Mouse (Mus musculus) gonadal fat pad, adult 2 months (tissue): ENCODE results near the gene Sall4. TPM values are rescaled to one million over a fixed set of nuclear protein-coding genes. Genes with fewer than 3 reads are reported as not detected.
A peak's percentile ranks its signal among the peaks of the same experiment; 100 is the strongest.
"Not testable (repeated sequence)": the region's sequence is repeated elsewhere in the genome, so short reads cannot be mapped to it uniquely, and the experiment has no call there.

Experiments used
- DNase-seq: peaks from one replicate; pipeline ENCODE4 v3.0.0-alpha.2; 2012; ENCODE audit warnings: low read depth
- polyA plus RNA-seq: library from polyadenylated mRNA; depleted of rRNA; stranded (reverse); fragments of >200 nt; gene quantifications from 2 replicates; pipeline ENCODE4 v1.2.3, GENCODE M21; 2012

Gene Sall4
- polyA plus RNA-seq, 1 experiment, result not detected

DNA sequence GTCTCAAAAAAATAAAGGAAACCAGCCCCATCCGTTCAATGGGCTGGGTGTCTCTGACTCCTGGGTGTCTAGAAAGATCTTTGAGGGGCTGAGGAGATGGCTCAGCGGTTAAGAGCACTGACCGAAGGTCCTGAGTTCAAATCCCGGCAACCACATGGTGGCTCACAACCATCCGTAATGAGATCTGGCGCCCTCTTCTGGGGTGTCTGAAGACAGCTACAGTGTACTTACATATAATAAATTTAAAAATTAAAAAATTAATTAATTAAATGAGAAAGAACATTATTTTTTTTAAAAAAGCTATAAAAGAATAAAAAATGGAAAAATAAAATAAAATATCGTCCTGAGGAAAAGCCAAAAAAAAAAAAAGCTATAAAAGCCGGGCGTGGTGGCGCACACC is 23.3 kb downstream of the Sall4 start:
- not testable (repeated sequence) for DNase-seq

DNA sequence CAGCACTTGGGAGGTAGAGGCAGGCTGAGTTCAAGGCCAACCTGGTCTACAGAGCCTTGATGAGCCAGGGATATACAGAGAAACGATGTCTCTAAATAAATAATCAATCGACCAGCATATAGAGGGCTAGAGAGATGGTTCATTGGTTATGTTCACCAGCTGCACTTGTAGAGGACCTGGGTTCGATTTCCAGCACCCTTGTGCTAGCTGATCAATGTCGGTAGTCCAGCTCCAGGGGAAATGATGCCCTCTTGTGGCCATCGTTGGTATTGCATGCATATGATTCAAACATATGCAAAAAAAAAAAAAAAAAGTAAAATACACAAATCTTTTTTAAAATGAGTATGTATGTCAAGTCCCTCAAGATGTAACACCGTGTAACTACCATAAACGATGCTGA is 25.1 kb downstream of the Sall4 start:
- no peak for DNase-seq

DNA sequence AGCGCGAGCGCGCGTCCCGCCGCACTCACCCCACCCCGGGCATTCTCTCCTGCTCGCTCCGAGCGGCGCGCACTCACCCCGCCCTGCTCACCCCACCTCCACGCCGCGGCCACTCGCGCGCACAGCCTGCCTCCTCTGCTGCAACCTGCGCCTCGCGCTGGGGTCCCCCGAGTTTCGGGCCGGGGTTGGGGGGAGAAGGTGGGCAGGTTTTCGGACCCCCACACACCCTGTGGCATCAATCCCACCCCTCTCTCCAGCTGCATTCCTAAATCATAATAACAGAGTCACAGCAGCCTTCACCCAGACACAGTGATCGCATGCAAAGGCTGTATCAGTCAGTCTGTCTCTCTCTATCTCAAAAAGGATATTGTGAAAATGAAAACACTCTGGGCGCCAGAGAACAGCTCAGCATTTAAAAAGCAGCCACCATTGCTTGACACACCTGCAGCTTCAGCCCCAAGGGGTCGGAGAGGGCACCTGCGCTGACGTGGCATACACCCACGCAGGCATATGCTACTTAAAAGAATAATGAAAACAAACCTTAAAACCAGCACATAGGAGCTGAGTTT is 25.6 kb downstream of the Sall4 start, which contains the start of gene Atp9a:
Atp9a (minus strand) TSS at position 351 of the 569 bp plus-strand sequence.
- DNase-seq, result peak; percentile 33

DNA sequence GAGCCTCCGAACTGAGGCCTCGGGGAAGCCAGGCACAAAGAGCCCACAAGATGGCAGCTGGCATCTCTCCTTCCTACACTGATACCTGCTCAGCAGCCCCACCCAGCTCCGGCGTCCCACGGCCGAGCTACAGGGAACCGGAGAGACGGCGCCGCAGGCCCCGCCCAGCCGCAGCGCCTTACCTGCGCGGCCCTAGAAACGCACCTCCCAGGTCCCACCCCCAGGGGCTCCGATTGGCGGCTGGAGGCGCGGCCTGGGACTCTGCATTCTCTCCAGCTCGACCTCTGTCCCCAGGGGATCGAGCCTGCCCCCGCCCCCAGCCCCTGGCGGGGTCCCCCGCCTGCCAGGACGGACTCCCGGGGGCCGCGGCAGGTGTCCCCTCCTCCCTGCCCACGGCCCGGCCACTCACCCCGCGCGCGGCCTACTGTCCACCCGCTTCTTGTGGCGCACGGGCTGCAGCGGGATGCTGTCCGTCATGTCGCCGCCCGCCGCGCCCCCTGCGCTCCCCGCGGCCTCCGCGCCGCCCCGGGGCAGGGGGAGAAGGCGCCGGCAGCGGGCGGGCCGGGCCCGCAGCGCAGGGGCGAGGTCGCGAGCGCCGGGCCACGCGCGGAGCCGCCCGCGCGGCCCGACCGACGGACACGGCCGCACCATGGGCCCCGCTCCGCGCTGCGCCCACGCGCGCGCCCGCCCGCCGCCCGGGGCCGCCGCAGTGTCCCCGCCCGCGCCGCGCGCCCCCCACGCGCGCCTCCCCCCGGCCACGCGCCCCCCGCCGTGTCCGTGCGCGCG is 26.3 kb downstream of the Sall4 start:
- peak; percentile 30 for DNase-seq

DNA sequence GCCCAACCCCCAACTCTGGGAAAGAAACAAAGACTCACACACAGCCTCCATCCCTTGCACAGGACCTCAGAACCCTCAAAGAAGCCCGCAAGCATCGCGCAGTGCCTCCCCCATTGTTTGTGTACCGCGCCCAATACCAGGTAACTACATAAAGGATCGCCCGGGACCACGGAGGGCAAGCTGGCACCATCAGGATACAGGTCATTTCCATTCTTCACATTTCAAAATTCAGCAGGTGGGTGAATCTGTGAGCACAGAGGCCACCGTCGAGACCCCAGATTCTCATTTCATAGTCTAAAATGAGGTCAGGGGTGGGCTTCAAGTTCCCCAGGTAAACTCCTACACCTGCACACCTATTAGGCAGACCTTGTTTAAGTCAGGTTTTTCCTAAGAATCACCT is 27.2 kb downstream of the Sall4 start:
- no peak for DNase-seq

DNA sequence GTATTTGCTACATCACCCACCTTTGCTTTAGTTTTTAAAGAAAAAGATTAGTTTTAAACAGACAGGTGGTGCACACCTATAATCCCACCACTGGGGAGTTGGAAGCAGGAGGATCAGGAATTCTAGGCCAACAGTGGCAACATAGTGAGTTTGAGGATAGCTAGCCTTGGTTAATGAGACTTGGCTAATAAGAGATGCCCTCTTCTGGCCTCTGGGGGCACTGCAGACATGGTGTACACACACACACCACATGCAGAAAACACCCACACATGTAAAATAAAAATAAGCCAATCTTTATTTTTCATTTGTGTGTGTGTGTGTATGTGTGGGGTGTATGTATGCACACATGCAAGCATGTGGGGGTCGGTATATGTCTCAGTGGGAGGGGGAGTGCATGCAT is 28.9 kb downstream of the Sall4 start:
- DNase-seq, result no peak

DNA sequence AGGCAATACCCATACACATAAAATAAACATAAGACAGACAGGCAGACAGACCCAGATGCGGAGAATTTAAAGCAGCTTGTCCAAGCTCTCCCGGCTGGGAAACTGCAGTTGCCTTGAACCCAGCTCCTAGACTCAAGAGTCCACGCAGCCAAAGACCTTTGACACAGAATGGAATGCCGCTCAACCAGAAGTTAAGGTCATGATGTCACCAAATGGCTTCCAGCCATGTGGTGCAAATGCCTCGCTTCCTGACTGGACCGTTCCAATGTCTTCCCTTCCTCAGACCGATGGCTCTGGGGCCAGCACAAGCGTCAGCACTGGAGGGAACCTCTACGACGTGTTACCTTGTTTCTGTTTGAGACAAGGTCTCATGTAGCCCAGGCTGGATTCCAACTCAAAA is 29.9 kb downstream of the Sall4 start:
- DNase-seq, result peak; percentile 31

DNA sequence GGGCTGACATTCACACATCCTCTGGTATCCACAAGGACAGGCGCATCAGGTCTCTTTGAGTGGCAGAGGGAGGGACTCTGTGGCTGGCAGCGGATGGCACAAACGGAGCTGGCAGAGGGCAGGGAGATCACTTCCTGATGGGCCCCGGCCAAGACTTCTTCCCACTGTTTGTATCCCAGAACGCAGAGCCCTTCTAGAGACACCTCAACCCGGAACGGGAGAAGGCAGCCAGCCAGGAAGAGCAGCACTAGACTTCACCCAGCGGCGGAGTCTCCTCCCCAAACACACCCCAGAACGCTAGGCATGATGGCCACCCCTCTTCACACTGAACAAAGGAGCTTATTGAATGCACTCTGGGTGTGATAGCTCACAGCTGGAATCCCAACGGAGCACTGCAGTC is 33.7 kb downstream of the Sall4 start:
- DNase-seq, result peak; percentile 45

DNA sequence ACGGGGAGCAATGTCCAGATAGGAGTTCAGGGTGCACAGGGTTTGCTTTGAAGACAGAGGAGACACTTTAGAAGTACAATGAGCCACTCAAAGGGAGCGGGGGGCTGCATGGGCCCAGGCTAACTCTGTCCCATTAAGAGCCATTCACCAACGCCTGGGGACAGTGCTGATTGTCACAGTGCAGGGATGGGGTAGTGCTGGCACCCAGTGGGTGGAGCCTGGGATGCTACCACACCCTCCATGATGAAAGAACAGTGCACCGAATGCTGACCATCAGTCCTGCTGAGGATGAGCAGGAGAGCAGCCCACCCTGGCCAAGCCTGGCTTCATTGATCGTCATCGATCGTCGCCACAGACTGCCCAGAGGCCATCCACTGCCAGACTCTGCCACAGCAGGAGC is 36.5 kb downstream of the Sall4 start:
- no peak for DNase-seq

DNA sequence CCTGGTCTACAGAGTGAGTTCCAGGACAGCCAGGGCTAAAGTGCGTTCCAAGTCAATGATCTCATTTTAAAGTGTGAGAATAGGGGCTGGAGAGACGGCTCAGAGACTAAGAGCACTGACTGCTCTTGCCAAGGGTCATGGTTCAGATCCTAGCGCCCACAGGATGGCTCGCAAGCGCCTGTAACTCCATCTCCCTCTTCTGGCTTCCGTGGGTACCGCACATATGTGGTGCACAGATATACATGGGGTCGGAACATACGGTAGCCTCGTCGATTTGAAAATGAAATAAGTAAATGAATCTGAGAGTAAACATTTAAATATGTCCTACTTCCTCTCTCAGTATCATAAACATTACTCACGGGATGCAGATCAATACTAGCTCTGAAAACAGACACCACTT is 38.0 kb downstream of the Sall4 start:
- DNase-seq, result no peak

DNA sequence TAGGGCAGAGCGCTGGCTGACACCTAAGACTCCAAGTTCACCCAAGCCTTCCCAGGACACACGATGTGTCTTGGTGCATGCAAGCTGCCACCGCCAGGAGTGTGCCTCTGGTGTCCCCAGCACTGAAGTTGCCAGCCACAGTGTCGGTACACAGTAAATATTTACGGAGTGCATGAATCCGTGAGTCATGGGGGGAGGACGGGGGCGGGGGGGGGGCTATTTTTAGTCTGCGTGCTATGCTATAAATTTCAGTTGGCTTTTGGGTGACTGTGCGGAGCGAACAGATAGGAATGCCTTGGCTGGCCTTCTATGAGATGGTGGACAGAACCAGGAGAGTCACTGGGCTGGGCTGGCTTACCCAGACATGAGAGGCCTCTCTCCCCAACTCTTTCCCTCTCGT is 39.7 kb downstream of the Sall4 start:
- DNase-seq, result no peak

DNA sequence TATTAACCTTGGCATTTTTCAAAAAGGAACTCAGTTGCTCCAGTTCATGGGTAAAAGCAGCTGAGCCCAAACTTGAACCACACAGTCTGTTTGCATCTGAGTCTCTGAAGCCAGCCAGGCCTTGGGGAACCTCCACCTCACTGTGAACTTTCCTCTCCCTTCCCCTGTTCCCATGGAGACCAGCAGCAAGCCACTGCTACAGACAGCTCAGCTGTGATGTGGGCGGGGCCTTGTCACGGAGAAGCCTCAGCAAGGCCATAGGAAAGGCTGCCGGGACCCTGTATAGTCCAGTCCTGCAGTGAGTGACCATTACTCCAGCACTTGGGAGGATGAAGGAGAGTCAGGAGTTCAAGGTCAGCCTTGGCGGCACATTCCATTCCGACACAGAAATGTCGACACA is 41.7 kb downstream of the Sall4 start:
- no peak for DNase-seq

DNA sequence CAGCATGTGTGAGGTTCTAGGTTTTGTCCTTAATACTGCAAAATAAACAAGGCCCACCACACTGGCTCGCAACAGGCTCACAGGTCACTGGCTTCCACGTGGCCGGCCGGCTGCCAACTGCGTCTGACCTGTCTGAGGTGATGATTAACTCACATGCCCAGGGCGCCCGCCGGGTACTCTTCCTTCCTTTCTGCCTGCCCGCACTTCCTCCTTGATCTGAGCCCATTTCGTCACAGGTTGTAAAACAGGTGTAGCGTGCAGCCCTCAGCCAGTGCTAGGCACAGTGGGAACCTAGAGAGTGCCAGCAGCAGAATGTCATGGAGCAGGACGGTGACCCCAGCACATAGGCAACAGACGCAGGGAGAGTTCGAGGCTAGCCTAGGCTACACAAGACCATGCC is 46.4 kb downstream of the Sall4 start:
- DNase-seq, result peak; percentile 41

DNA sequence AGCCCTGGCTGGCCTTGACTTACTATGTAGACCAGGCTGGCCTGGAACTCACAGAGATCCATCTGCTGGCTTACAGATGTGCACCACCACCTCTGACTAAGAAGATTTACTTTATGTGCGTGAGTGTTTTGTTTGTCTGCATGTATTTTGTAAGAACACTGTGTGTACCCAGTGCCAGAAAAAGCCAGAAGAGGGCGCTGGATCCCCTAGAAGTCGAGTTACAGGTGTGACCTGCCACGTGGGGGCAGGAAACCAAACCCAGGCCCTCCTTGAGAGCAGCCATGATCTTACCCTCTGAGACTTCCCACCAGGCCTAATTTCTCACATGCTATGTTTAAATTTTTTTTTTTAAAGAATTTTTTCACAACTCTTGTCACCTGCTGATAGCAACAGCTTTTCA is 48.0 kb downstream of the Sall4 start:
- no peak for DNase-seq

DNA sequence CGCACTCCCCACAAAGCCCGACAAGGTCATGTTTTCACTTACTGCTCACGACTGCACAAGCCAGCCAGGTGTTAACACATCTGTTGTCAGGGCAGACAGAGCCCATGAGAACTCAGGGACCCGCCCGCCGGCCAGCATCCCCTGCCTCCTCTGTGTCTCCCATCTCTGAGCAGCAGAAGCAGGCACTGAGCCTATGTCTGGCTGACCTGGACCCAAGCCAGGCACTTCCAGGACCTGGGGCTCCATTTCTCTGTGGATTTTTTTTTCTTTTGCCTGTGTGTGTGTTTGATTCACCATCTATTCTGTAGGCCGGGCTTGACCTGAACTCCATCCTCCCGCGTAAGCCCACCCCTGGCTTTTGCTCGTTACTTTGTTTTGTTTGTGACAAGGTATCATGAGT is 49.0 kb downstream of the Sall4 start:
- no peak for DNase-seq

DNA sequence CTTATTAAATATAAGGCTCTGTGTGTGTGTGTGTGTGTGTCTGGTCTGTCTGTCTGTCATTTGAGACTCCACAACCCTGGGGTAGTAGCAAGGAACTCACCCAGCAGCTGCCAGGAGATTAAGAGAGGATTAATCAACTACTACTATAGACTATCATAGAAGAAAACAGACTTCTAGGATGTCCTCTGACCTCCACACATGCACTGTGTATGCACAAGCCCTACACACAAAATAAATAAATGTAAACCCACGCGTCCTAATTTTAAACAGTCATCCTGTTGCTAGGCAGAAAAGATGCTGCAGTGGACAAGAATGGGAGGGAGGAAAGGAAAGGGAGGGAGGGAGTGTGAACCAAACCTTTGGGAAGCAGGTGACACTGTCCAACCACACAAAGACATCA is 49.5 kb downstream of the Sall4 start:
- DNase-seq, result no peak

DNA sequence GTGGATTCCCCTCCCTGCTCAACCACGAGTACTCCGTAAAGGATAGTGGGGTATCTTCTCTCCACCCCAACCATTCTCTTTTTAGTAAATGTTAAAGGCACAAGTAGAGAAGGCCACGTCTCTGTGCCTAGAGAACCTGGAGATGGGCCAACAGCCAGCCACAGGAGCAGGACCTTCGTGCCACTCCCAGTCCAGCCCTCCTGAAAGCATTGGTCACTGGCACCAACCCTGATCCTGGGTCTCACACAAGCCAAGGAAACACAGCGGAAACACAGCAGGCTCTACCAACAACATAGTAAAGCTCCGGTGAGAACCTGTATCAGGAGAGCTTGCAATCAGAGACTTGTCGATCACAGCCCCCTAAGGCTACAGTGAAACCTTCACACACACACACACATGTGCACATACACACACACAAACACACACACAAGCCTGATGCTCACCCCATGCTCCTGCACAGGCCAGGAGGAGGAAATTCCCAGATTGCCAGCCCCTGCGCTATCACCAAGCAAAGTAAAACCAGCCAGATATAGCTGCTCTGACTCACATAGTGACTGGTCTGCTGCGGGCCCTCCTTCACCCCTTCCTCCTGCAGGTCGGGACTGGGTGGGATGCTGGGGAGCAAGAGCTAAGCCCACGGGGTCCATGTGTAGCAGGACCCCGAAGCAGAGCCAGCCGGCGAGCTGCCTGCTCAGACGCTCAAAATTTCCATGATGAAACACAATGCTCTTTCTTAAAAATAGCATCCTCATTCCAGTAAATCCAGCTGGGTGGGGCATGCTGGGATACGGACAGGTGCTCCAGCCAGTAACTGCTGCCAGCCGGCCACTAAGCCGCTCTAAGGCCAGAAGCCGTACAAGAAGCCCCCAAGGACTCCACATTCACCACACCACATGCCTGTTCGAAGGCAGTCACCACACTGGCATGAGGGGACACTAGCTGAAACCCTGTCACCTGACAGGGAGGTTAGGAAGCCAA is 55.3 kb downstream of the Sall4 start:
- DNase-seq, result no peak

DNA sequence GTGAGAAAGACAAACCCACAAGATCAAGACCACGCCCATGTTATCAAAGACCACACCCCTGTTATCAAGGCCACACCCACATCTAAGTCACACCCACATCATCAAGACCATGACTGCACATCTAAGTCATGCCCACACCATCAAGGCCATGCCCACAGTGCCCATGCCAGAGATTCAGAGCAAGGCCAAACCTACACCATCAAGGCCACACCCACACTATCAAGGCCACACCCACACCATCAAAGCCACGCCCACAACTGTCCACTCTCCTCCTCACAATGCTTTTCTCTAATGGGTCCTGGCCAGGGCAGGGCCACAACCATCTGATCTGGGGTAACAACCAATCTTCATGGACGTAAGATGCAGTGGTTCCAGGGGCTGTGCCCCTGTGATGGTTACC is 56.8 kb downstream of the Sall4 start:
- DNase-seq, result no peak

DNA sequence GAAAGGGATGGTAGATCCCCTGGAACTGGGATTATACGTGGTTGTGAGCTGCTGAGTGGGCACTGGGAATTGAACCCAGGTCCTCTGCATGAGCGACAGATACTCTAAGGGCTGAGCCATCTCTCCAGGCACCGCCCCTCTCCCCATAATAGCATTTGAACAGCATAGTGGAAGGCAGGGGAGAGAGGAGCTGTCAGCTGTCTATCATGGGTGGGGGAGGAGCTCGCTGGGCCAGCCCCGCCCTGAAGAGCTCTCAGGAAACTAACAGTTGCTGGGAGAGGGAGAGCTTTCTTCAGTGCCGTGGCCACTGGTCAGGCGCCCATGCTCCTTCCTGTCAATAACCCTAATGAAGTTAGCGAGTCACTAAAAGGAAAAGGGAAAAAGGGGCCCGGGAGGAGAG is 60.0 kb downstream of the Sall4 start:
- DNase-seq, result no peak

DNA sequence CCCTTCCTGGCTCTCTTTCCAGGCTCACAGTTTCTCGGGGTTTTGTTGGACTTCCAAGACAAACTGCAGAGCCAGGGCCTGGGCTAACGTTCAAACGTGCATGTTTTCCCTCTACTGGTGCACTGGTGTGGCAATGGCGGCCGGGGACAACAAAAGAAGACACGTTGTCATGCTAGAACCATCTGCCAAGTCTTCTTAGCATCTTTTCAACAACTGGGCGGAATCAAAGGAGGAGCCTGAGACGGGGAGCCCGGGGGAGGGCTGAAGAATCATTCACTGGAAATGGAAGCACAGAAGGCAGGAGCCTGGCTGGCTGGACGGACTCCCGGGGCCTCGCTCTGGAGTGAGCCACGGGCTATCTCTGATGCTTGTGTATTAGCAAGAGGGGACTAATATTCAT is 65.5 kb downstream of the Sall4 start:
- DNase-seq, result no peak
